In the genomic region with DNA sequence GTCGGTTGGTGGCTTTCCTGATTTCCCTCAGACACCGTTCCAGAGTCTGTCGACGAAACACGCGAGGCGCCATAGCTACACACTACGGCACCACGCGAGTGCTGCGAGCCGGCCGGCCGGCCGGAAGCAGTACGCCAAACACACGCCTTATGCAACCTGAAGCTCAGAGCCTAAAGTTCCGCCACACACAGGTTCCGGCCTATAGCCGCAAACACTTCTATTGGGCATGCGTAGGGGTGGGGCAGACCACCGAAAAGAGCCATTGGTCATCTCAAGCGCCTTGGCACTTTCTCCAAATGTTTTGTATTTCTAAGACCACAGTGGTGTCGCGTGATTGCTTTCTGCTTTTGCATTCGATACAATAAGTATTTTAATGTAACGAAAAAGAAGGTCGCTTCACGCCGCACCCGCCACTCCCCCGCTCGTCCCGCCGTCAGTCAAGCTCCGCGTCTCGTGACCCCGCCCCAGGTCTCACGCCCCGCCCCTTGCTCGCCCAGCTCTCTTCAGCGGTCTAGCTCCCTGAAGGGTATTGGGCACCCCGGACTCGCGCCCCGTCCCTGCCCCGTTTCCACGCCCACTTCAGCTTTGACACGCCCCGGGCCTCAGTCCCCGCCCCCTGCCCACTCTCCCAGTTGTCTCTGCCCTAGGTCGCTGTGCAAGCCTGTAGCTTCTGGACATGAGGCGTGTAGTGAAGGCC, we compare ENCODE assay signal across 8 mouse cellular contexts. TPM values are rescaled to one million over a fixed set of nuclear protein-coding genes. Genes with fewer than 3 reads are reported as not detected.
DNase-seq lines count a peak whose midpoint lies in the region; ATAC-seq lines count a peak whose summit lies in the region.

Mphosph10 (minus strand) TSS at position 147 of the 697 bp plus-strand sequence.
Mcee (plus strand) TSS at position 486 of the 697 bp plus-strand sequence.

- peak within 1 kb of the TSS; percentile 70 for H3K4me3 ChIP-seq in hindbrain, embryonic 11.5 days (ENCODE audit: low read depth, low read length)

- H3K4me1 ChIP-seq in hindbrain, embryonic 11.5 days (replicated peaks; ENCODE audit: control insufficient read depth, insufficient read depth, low read length) = no peaks in the 10 kb centered on the region

- H3K36me3 ChIP-seq in hindbrain, embryonic 11.5 days (ENCODE audit: control insufficient read depth, insufficient read depth, low read length) = no peaks in the 10 kb centered on the region

- H3K9me3 ChIP-seq in hindbrain, embryonic 11.5 days (ENCODE audit: control insufficient read depth, low read length) = no peaks in the 10 kb centered on the region

- WGBS in hindbrain, embryonic 11.5 days = under 1% methylated on average over 54 of the region's 54 CpGs

- H3K27me3 ChIP-seq in hindbrain, embryonic 11.5 days (ENCODE audit: control insufficient read depth, insufficient read depth, low read length) = no peaks in the 10 kb centered on the region

- peak within 1 kb of the TSS; percentile 27; the same call in 1 of the 2 replicates for H3K27ac ChIP-seq in hindbrain, embryonic 11.5 days (ENCODE audit: low read depth, low read length)

- peak; percentile 99 for ATAC-seq in hindbrain, embryonic 11.5 days (ENCODE audit: low FRiP score)

- DNase-seq in Muller cell, postnatal 12 days (ENCODE audit: inconsistent ontology term) = peak; percentile 99
- peak; percentile 95 for DNase-seq in cerebellum, adult 9-11 months
- peak; percentile 84 to 94 for DNase-seq in frontal cortex, adult 2 months (ENCODE audit: extremely low spot score in 1 of 2, low spot score in 1 of 2)
- DNase-seq in hindbrain, embryonic 11.5 days (ENCODE audit: low spot score) = peak; percentile 95
- peak; percentile 95 to 96 for DNase-seq in layer of hippocampus, postnatal 10 days (ENCODE audit: low spot score in 2 of 2)
- peak; percentile 100 for DNase-seq in lung, postnatal 10 days
- DNase-seq in ovary, postnatal 36 days (ENCODE audit: low spot score) = peak; percentile 99
- peak; percentile 99 for DNase-seq in thymus, postnatal 25 days

- peak within 1 kb of the TSS; percentile 75 for H3K4me2 ChIP-seq in hindbrain, embryonic 11.5 days (replicated peaks; ENCODE audit: low read depth, low read length)

- H3K9ac ChIP-seq in hindbrain, embryonic 11.5 days (ENCODE audit: low read depth, low read length) = peak within 1 kb of the TSS; percentile 75

RNA-seq across cellular contexts. Expression of gene Mphosph10, which starts in this region (rescaled TPM):
- 10.3 and 13.7 TPM in 2 replicates for polyA plus RNA-seq in frontal cortex, adult 2 months (2012; rRNA removed)
- 52.2 and 54.4 TPM in 2 replicates for polyA plus RNA-seq in hindbrain, embryonic 11.5 days (2014; fragmentation: Nextera tagmentation; extraction: Ambion mirVana)
- total RNA-seq in layer of hippocampus, postnatal 10 days (2021) = 10 to 100 TPM; 19.5 to 24.6 TPM

RNA-seq across cellular contexts. Expression of gene Mcee, which starts in this region (rescaled TPM):
- polyA plus RNA-seq in frontal cortex, adult 2 months (2012; rRNA removed) = 62.2 and 69.6 TPM in 2 replicates
- 37.4 and 37.5 TPM in 2 replicates for polyA plus RNA-seq in hindbrain, embryonic 11.5 days (2014; fragmentation: Nextera tagmentation; extraction: Ambion mirVana)
- 10 to 100 TPM; 44.0 to 47.0 TPM for total RNA-seq in layer of hippocampus, postnatal 10 days (2021)

Comparison
In these comparisons a context has a peak if more than half of its experiments do, and no peak if none do; other contexts are left out.
1. Peak in every context shown above with its lines: DNase-seq, ATAC-seq, H3K4me3 ChIP-seq and H3K27ac ChIP-seq.